Mouse (Mus musculus) MEL (cell line): ENCODE measurements around the gene Tmem109. TPM values are rescaled to one million over a fixed set of nuclear protein-coding genes. Genes with fewer than 3 reads are reported as not detected.

Experiments used
- DNase-seq: peaks from one replicate; pipeline ENCODE4 v3.0.0; 2011; ENCODE audit warnings: low read depth, low spot score
- H3K27ac ChIP-seq: 2 replicates; pipeline ENCODE4 v1.5.1; 2012; ENCODE audit warnings: low read depth, mild to moderate bottlenecking, control low read depth, low read length, moderate library complexity; ENCODE audit not compliant: control insufficient read depth
- H3K27me3 ChIP-seq, 2 experiments: fragments of 150-350 bp in 1 of 2; sonication (generic) in 1 of 2; 2 replicates each; pipeline ENCODE4 v1.6.1; 2012; ENCODE audit warnings: low read length in 2 of 2, mild to moderate bottlenecking in 2 of 2, improper control_type of control experiment in 1 of 2, moderate library complexity in 1 of 2; ENCODE audit not compliant: insufficient read depth in 2 of 2, control insufficient read depth in 1 of 2
- H3K36me3 ChIP-seq, 2 experiments: 2 replicates each; pipeline ENCODE4 v1.6.1; 2012 to 2014; ENCODE audit warnings: low read length in 2 of 2, improper control_type of control experiment in 1 of 2, inconsistent platforms in 1 of 2, mild to moderate bottlenecking in 1 of 2; ENCODE audit not compliant: insufficient read depth in 2 of 2, control insufficient read depth in 1 of 2
- H3K4me1 ChIP-seq, 2 experiments: fragments of 150-350 bp in 1 of 2; sonication (generic) in 1 of 2; 2 replicates each; pipeline ENCODE4 v1.6.1; 2012; ENCODE audit warnings: low read length in 2 of 2, improper control_type of control experiment in 1 of 2, mild to moderate bottlenecking in 1 of 2; ENCODE audit not compliant: insufficient read depth in 2 of 2, control insufficient read depth in 1 of 2
- H3K4me3 ChIP-seq, 2 experiments: fragments of 150-350 bp in 1 of 2; sonication (generic) in 1 of 2; 2 replicates each; pipeline ENCODE4 v1.5.1; 2012; ENCODE audit warnings: low read depth in 2 of 2, low read length in 2 of 2, mild to moderate bottlenecking in 2 of 2, moderate library complexity in 2 of 2, control low read depth in 1 of 2, improper control_type of control experiment in 1 of 2; ENCODE audit not compliant: control insufficient read depth in 1 of 2, insufficient read depth in 1 of 2
- H3K79me2 ChIP-seq: 2 replicates; pipeline ENCODE4 v1.6.1; 2012; ENCODE audit warnings: mild to moderate bottlenecking, low read length, moderate library complexity; ENCODE audit not compliant: control insufficient read depth, poor library complexity, insufficient read depth
- H3K9ac ChIP-seq: 2 replicates; pipeline ENCODE4 v1.6.1; 2012; ENCODE audit warnings: low read depth, mild to moderate bottlenecking, control low read depth, low read length, moderate library complexity; ENCODE audit not compliant: control insufficient read depth, poor library complexity, severe bottlenecking
- H3K9me3 ChIP-seq: fragments of 150-350 bp; sonication (generic); replicated peaks from 2 replicates; pipeline ENCODE4 v1.6.1; 2012; ENCODE audit warnings: mild to moderate bottlenecking, low read length, improper control_type of control experiment, moderate library complexity; ENCODE audit not compliant: insufficient read depth
- CHD1 ChIP-seq: IDR thresholded peaks from 2 replicates; pipeline ENCODE4 v1.6.1; 2012; ENCODE audit warnings: low read depth, mild to moderate bottlenecking, inconsistent platforms, low read length, improper control_type of control experiment
- CHD2 ChIP-seq: IDR thresholded peaks from 2 replicates; pipeline ENCODE4 v1.6.1; 2011; ENCODE audit warnings: low read length, improper control_type of control experiment
- CTCF ChIP-seq, 3 experiments: IDR thresholded peaks in 2 of 3; conservative IDR thresholded peaks in 1 of 3; 2 replicates each; pipeline ENCODE4 v1.5.1; 2011 to 2012; ENCODE audit warnings: low read length in 3 of 3, low read depth in 2 of 3, mild to moderate bottlenecking in 2 of 3, improper control_type of control experiment in 1 of 3, inconsistent platforms in 1 of 3, mixed read lengths in 1 of 3, moderate library complexity in 1 of 3; ENCODE audit not compliant: control insufficient read depth in 1 of 3, insufficient read depth in 1 of 3, poor library complexity in 1 of 3, severe bottlenecking in 1 of 3
- ELF1 ChIP-seq: IDR thresholded peaks from 2 replicates; pipeline ENCODE4 v1.6.1; 2014; ENCODE audit warnings: low read depth, mild to moderate bottlenecking, inconsistent platforms, low read length, improper control_type of control experiment, moderate library complexity
- EP300 ChIP-seq, 2 experiments: IDR thresholded peaks; 2 replicates each; pipeline ENCODE4 v1.6.1; 2011; ENCODE audit warnings: improper control_type of control experiment in 2 of 2, low read length in 2 of 2, low read depth in 1 of 2, mild to moderate bottlenecking in 1 of 2
- GABPA ChIP-seq: IDR thresholded peaks from 2 replicates; pipeline ENCODE4 v1.6.1; 2012; ENCODE audit warnings: low read depth, mild to moderate bottlenecking, inconsistent platforms, low read length, improper control_type of control experiment, moderate library complexity
- GATA1 ChIP-seq: IDR thresholded peaks from 2 replicates; pipeline ENCODE4 v1.6.1; 2011; ENCODE audit warnings: low read depth, low read length, improper control_type of control experiment
- JUND ChIP-seq: IDR thresholded peaks from 2 replicates; pipeline ENCODE4 v1.6.1; 2011; ENCODE audit warnings: low read depth, mild to moderate bottlenecking, improper control_type of control experiment, low read length
- KAT2A ChIP-seq: conservative IDR thresholded peaks from 2 replicates; pipeline ENCODE4 v1.6.1; 2012; ENCODE audit warnings: low read depth, low read length, improper control_type of control experiment, inconsistent platforms
- MAFK ChIP-seq: IDR thresholded peaks from 2 replicates; pipeline ENCODE4 v1.6.1; 2011; ENCODE audit warnings: low read depth, mild to moderate bottlenecking, low read length, improper control_type of control experiment, borderline replicate concordance
- MEF2A ChIP-seq: IDR thresholded peaks from 2 replicates; pipeline ENCODE4 v1.6.1; 2014; ENCODE audit warnings: low read depth, mild to moderate bottlenecking, inconsistent platforms, low read length, improper control_type of control experiment; ENCODE audit not compliant: poor library complexity, insufficient replicate concordance, severe bottlenecking; ENCODE audit errors: extremely low read depth
- MXI1 ChIP-seq: IDR thresholded peaks from 2 replicates; pipeline ENCODE4 v1.6.1; 2011; ENCODE audit warnings: mild to moderate bottlenecking, low read depth, low read length, improper control_type of control experiment
- MYC ChIP-seq: IDR thresholded peaks from 2 replicates; pipeline ENCODE4 v1.6.1; 2011; ENCODE audit warnings: low read depth, mild to moderate bottlenecking, low read length, improper control_type of control experiment, moderate library complexity
- NELFE ChIP-seq: IDR thresholded peaks from 2 replicates; pipeline ENCODE4 v1.6.1; 2011; ENCODE audit warnings: low read depth, low read length, improper control_type of control experiment
- POLR2AphosphoS2 ChIP-seq: IDR thresholded peaks from 2 replicates; pipeline ENCODE4 v1.6.1; 2011; ENCODE audit warnings: low read length, improper control_type of control experiment
- SMC3 ChIP-seq: IDR thresholded peaks from 2 replicates; pipeline ENCODE4 v1.6.1; 2011; ENCODE audit warnings: low read depth, low read length, improper control_type of control experiment
- TAL1 ChIP-seq: IDR thresholded peaks from 2 replicates; pipeline ENCODE4 v1.6.1; 2012; ENCODE audit warnings: mild to moderate bottlenecking, inconsistent platforms, low read length, moderate library complexity, mixed read lengths
- TBP ChIP-seq: IDR thresholded peaks from 2 replicates; pipeline ENCODE4 v1.8.0; 2011; ENCODE audit warnings: low read depth, low read length, improper control_type of control experiment
- UBTF ChIP-seq: IDR thresholded peaks from 2 replicates; pipeline ENCODE4 v1.6.1; 2012; ENCODE audit warnings: low read depth, mild to moderate bottlenecking, inconsistent platforms, low read length, improper control_type of control experiment, moderate library complexity, borderline replicate concordance; ENCODE audit not compliant: insufficient read depth
- USF2 ChIP-seq, 2 experiments: IDR thresholded peaks; 2 replicates each; pipeline ENCODE4 v1.6.1; 2011 to 2012; ENCODE audit warnings: improper control_type of control experiment in 2 of 2, low read length in 2 of 2, borderline replicate concordance in 1 of 2, inconsistent platforms in 1 of 2, low read depth in 1 of 2, mild to moderate bottlenecking in 1 of 2; ENCODE audit not compliant: insufficient read depth in 1 of 2
- ZKSCAN1 ChIP-seq: IDR thresholded peaks from 2 replicates; pipeline ENCODE4 v1.6.1; 2012; ENCODE audit warnings: low read depth, mild to moderate bottlenecking, inconsistent platforms, low read length, improper control_type of control experiment, moderate library complexity
- polyA plus RNA-seq, 2 experiments: library from polyadenylated mRNA; stranded (reverse) in 1 of 2; unstranded in 1 of 2; fragments of >175 nt in 1 of 2; fragments of >200 nt in 1 of 2; gene quantifications; 2 replicates each; pipeline versions ENCODE4 v1.2.1 to v1.2.4; 2012; ENCODE audit warnings: low replicate concordance in 2 of 2, low read depth in 1 of 2; ENCODE audit not compliant: insufficient read length in 2 of 2, insufficient read depth in 1 of 2, missing spikeins in 1 of 2
- total RNA-seq: library from RNA; depleted of rRNA; stranded (reverse); fragments of 300-350 nt; gene quantifications from 2 replicates; pipeline ENCODE4 v1.2.3, GENCODE M21; 2012

The Tmem109 gene
- total and polyA plus RNA-seq, 3 experiments, result 30.4 to 42.4 TPM; not detected in 1

- H3K27me3 ChIP-seq, result peaks cover 0 to 2% of the 10 kb centered on the region in 2 experiments; a peak in 1 of 4 replicates
- H3K4me1 ChIP-seq, result no peaks in the 10 kb centered on the region
- H3K27ac ChIP-seq, result no peak overlapping the region
- no peak overlapping the region for H3K4me3 ChIP-seq
- no peaks in the 10 kb centered on the region for H3K9me3 ChIP-seq
- TF ChIP-seq SMC3, result no peak
- no peak for DNase-seq
- H3K9ac ChIP-seq, result no peak overlapping the region
- no peaks in the 10 kb centered on the region for H3K36me3 ChIP-seq
- H3K79me2 ChIP-seq, result no peaks in the 10 kb centered on the region
Observed at GRCm38 (mm10) chr19:10842914-10843313, 38.9 kb downstream of the Tmem109 start.

- peak overlapping the region in 1 of 2 experiments; percentile 8; a peak in 1 of 4 replicates for H3K4me3 ChIP-seq
- TF ChIP-seq NELFE (no peak), JUND (no peak), UBTF (no peak), GATA1 (no peak), GABPA (no peak), KAT2A (no peak), POLR2AphosphoS2 (no peak), USF2 (IDR thresholded peaks at IDR 0.05; ENCODE audit: borderline replicate concordance in 1 of 2, insufficient read depth in 1 of 2, low read depth in 1 of 2, low read length in 2 of 2) (no peak), MAFK (no peak), MEF2A (no peak), CHD2 (no peak), TAL1 (no peak), CHD1 (no peak), TBP (no peak), EP300 (IDR thresholded peaks at IDR 0.05; ENCODE audit: low read depth in 1 of 2, low read length in 2 of 2) (no peak), ELF1 (no peak), CTCF (IDR thresholded peaks at IDR 0.05 in 2 of 3, conservative IDR thresholded peaks at IDR 0.05 in 1 of 3; ENCODE audit: control insufficient read depth in 1 of 3, insufficient read depth in 1 of 3, low read depth in 2 of 3, low read length in 3 of 3, poor library complexity in 1 of 3, severe bottlenecking in 1 of 3) (no peak), ZKSCAN1 (no peak), MYC (no peak), MXI1 (no peak)
- TF ChIP-seq, all 39 proteins: peak for 0
- DNase-seq, result peak; percentile 18
- Histone ChIP-seq H3K27me3 (peaks cover 0 to 2% of the 10 kb centered on the region in 2 experiments; a peak in 1 of 4 replicates), H3K9ac (no peak overlapping the region), H3K9me3 (no peaks in the 10 kb centered on the region), H3K36me3 (no peaks in the 10 kb centered on the region), H3K79me2 (no peaks in the 10 kb centered on the region), H3K27ac (no peak overlapping the region), H3K4me1 (no peaks in the 10 kb centered on the region)
Observed at GRCm38 (mm10) chr19:10841721-10842626, 39.8 kb downstream of the Tmem109 start.
